Mouse (Mus musculus) C2C12 (cell line): ENCODE data around the gene Mrpl37. TPM values are rescaled to one million over a fixed set of nuclear protein-coding genes. Genes with fewer than 3 reads are reported as not detected.

Source experiments
- H3K27me3 ChIP-seq: one replicate; pipeline ENCODE4 v1.6.1; 2011; ENCODE audit not compliant: control insufficient read depth, insufficient read depth, insufficient read length
- H3K36me3 ChIP-seq: one replicate; pipeline ENCODE4 v1.6.1; 2011; ENCODE audit not compliant: control insufficient read depth, insufficient read depth
- H3K4me3 ChIP-seq: one replicate; pipeline ENCODE4 v1.5.1; 2011; ENCODE audit warnings: mild to moderate bottlenecking, control low read depth; ENCODE audit not compliant: poor library complexity, insufficient read depth, severe bottlenecking
- H3K79me2 ChIP-seq: one replicate; pipeline ENCODE4 v1.6.1; 2011; ENCODE audit not compliant: control insufficient read depth, insufficient read depth
- H3K79me3 ChIP-seq: one replicate; pipeline ENCODE4 v1.6.1; 2011; ENCODE audit warnings: low read depth, control low read depth
- H3ac ChIP-seq: one replicate; pipeline ENCODE3; 2011; ENCODE audit warnings: low read depth; ENCODE audit not compliant: control insufficient read depth, insufficient read length
- CEBPB ChIP-seq: IDR thresholded peaks from one replicate; pipeline ENCODE4 v1.6.1; 2011; ENCODE audit warnings: low read depth, mild to moderate bottlenecking, control low read depth, moderate library complexity
- CTCF ChIP-seq: IDR thresholded peaks from one replicate; pipeline ENCODE4 v1.5.1; 2011; ENCODE audit not compliant: control insufficient read depth, insufficient read depth, insufficient read length
- FOSL1 ChIP-seq: IDR thresholded peaks from one replicate; pipeline ENCODE4 v1.8.0; 2011; ENCODE audit warnings: mild to moderate bottlenecking, low read length; ENCODE audit not compliant: poor library complexity, insufficient read depth, severe bottlenecking
- MAX ChIP-seq: IDR thresholded peaks from one replicate; pipeline ENCODE4 v1.6.1; 2011; ENCODE audit warnings: mild to moderate bottlenecking, control low read depth
- MYOD1 ChIP-seq: IDR thresholded peaks from one replicate; pipeline ENCODE4 v1.6.1; 2011; ENCODE audit warnings: low read depth; ENCODE audit not compliant: control insufficient read depth, insufficient read length
- MYOG ChIP-seq: IDR thresholded peaks from one replicate; pipeline ENCODE4 v1.6.1; 2011; ENCODE audit not compliant: control insufficient read depth, insufficient read length; ENCODE audit errors: extremely low read depth
- USF1 ChIP-seq: IDR thresholded peaks from one replicate; pipeline ENCODE4 v1.6.1; 2011; ENCODE audit warnings: low read depth, mild to moderate bottlenecking, control low read depth, moderate library complexity
- polyA plus RNA-seq: library from polyadenylated mRNA; unstranded; fragments of >200 nt; fragmentation: generic; extraction: Trizol; gene quantifications from one replicate; pipeline ENCODE4 v1.2.1, GENCODE M21; 2012; ENCODE audit warnings: missing spikeins

The Mrpl37 gene
- polyA plus RNA-seq, 1 experiment = 75.5 TPM

DNA sequence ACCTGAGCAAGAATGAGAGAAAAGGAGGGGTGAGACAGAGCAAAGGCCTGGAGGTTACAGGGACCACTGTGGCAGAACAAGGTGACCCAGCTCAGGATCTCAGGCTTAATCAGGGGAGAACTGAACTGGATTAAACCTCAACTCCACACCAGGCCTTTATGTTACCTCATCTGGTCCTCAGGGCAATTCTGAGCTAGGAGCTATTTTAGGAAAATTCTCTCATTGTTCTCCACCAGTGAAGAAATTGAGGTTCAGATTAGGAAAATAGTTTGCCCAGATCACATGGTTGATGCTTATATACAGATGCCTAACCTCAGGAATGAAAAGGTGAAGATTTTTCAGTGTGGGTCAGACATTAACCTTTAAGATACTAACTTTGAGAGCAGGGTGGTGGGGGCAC lies 13.0 kb upstream of the Mrpl37 start:
- Histone ChIP-seq H3K4me3 (no peak overlapping the region), H3K79me3 (no peaks in the 10 kb centered on the region), H3K36me3 (no peaks in the 10 kb centered on the region), H3K79me2 (no peaks in the 10 kb centered on the region), H3ac (no peak overlapping the region), H3K27me3 (peaks cover 3% of the 10 kb centered on the region)
- TF ChIP-seq MAX (no peak), USF1 (no peak), FOSL1 (no peak), CTCF (no peak), CEBPB (no peak), MYOD1 (no peak), MYOG (no peak)

GRCm38 (mm10) chr4:107078894-107079293 lies 12.2 kb upstream of the Mrpl37 start:
- H3K79me2 ChIP-seq = no peaks in the 10 kb centered on the region
- TF ChIP-seq FOSL1 (no peak), CTCF (no peak), USF1 (no peak)
- no peaks in the 10 kb centered on the region for H3K36me3 ChIP-seq
- H3K4me3 ChIP-seq = no peak overlapping the region
- no peaks in the 10 kb centered on the region for H3K79me3 ChIP-seq
- peaks cover 3% of the 10 kb centered on the region for H3K27me3 ChIP-seq
- no peak overlapping the region for H3ac ChIP-seq

DNA sequence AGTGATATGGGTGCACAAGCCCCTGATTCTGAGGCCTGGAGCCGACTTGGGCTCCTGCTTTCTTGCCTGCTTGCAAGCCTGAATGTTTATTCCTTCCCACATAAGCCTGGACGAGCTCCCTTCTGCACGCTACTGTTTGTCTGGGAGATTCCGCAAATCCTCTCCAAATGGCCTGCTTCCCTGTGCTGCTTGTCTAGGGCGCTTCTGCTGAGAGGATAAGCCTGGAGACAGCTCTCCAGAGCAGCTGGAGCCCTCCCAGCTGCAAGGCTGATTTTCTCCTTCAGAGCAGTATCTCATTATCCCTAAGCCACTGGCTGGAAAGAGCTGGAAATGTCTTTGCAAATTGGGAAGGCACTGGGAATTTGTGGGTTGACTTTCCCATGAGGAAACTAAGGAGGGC lies 8.8 kb upstream of the Mrpl37 start:
- H3K36me3 ChIP-seq = no peaks in the 10 kb centered on the region
- TF ChIP-seq USF1 (no peak), MYOG (no peak), MYOD1 (no peak)
- no peak overlapping the region for H3ac ChIP-seq
- H3K79me3 ChIP-seq = no peaks in the 10 kb centered on the region
- no peak overlapping the region for H3K4me3 ChIP-seq
- H3K27me3 ChIP-seq = no peaks in the 10 kb centered on the region
- no peaks in the 10 kb centered on the region for H3K79me2 ChIP-seq

DNA sequence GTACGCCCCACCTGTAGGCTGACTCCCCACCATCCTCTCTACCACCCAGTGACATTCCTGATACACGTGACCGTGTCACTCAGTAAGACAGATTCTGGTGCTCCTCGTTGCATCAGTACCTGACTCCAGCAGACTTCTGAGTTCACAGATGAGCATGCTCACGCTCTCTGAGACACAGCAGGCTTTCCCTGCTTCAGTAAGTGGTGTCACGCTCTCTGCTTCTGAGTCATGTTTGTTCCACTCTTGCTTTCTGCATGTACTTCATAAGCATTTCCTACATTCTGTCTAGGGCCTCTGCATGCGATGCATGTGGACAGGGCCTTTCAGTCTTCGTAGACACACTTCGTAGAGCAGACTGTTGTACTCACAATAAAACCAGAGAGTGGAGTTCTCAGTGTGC lies 5.7 kb upstream of the Mrpl37 start:
- Histone ChIP-seq H3K27me3 (no peaks in the 10 kb centered on the region), H3ac (no peak overlapping the region), H3K36me3 (no peaks in the 10 kb centered on the region), H3K4me3 (no peak overlapping the region), H3K79me3 (no peaks in the 10 kb centered on the region), H3K79me2 (no peaks in the 10 kb centered on the region)
- TF ChIP-seq CTCF (no peak), MYOD1 (no peak), MAX (no peak), CEBPB (no peak), MYOG (no peak), FOSL1 (no peak), USF1 (no peak)

DNA sequence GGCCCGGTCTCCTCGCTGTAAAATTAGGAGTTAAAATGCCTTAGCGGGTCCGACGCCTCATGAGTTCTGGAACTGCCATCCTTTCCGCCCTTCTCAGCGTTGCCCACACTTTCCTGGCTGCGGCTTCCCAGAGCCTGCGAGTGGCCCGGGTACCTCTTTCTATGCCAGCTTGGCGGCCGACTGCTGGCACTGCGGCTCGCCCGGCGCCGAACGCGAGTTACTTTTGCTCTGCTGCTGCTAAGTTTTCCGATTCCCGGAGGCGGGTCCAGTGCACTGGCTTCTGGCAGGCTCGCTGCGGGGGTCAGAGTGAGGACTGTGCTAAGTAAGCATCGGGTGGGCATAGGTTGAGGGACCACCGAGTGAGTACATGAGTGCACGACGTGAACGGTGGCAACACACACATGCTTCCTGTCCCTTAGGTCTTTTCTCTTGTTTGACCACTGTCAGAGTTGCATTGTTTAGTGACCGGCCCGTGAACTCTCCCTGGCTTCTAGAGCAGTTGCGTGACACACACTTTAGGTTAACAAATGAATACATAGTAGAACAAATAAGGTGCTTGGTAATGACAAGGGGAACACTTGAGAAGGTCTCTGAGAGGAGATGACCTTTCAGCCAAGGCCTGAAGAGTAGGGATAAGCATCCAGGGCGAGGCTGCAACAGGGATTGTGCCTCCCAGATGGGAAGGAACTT lies 628 bp upstream of the Mrpl37 start:
- TF ChIP-seq CTCF = no peak
- TF ChIP-seq MAX = no peak
- Histone ChIP-seq H3K36me3 (peaks cover 20% of the 10 kb centered on the region), H3K27me3 (no peaks in the 10 kb centered on the region), H3K79me3 (peaks cover 4% of the 10 kb centered on the region), H3ac (peak overlapping the region; percentile 73), H3K79me2 (peaks cover 19% of the 10 kb centered on the region), H3K4me3 (peak overlapping the region; percentile 75)

- Histone ChIP-seq H3K36me3 (peaks cover 40% of the 10 kb centered on the region), H3K27me3 (no peaks in the 10 kb centered on the region), H3K4me3 (no peak overlapping the region), H3K79me3 (peaks cover 4% of the 10 kb centered on the region), H3K79me2 (peaks cover 19% of the 10 kb centered on the region), H3ac (no peak overlapping the region)
- no peak for TF ChIP-seq USF1
- TF ChIP-seq MYOG = no peak
These were observed 2.1 kb downstream of the Mrpl37 start for GRCm38 (mm10) chr4:107064394-107065098.
